Mouse (Mus musculus) neural tube, embryonic 15.5 days (tissue): Measurements from ENCODE around the gene Hepacam2. TPM values are rescaled to one million over a fixed set of nuclear protein-coding genes. Genes with fewer than 3 reads are reported as not detected.
"Not testable (repeated sequence)": the region's sequence is repeated elsewhere in the genome, so short reads cannot be mapped to it uniquely, and the experiment has no call there.

ENCODE experiments used
- ATAC-seq: fragments of 200-750 bp; cut with Nextera tagmentation; 2 replicates; pipeline ENCODE4 v1.8.0; 2017; ENCODE audit warnings: mild to moderate bottlenecking, moderate TSS enrichment, moderate library complexity; ENCODE audit not compliant: low FRiP score
- H3K27ac ChIP-seq: fragments of 300-500 bp; sonication (generic); replicated peaks from 2 replicates; pipeline ENCODE4 v1.5.1; 2015; ENCODE audit warnings: mild to moderate bottlenecking, inconsistent platforms
- H3K27me3 ChIP-seq: fragments of 300-500 bp; sonication (generic); replicated peaks from 2 replicates; pipeline ENCODE4 v1.6.1; 2015; ENCODE audit warnings: inconsistent platforms
- H3K36me3 ChIP-seq: fragments of 300-500 bp; sonication (generic); 2 replicates; pipeline ENCODE4 v1.6.1; 2015; ENCODE audit warnings: inconsistent platforms
- H3K4me1 ChIP-seq: fragments of 300-500 bp; sonication (generic); 2 replicates; pipeline ENCODE4 v1.6.1; 2015; ENCODE audit warnings: inconsistent platforms
- H3K4me2 ChIP-seq: fragments of 300-500 bp; sonication (generic); 2 replicates; pipeline ENCODE4 v1.6.1; 2015; ENCODE audit warnings: inconsistent platforms, mild to moderate bottlenecking, moderate library complexity
- H3K4me3 ChIP-seq: fragments of 300-500 bp; sonication (generic); replicated peaks from 2 replicates; pipeline ENCODE4 v1.5.1; 2015; ENCODE audit warnings: mild to moderate bottlenecking, inconsistent platforms
- H3K9ac ChIP-seq: fragments of 300-500 bp; sonication (generic); replicated peaks from 2 replicates; pipeline ENCODE4 v1.6.1; 2015; ENCODE audit warnings: mild to moderate bottlenecking, inconsistent platforms
- H3K9me3 ChIP-seq: fragments of 300-500 bp; sonication (generic); replicated peaks from 2 replicates; pipeline ENCODE4 v1.6.1; 2016; ENCODE audit warnings: inconsistent platforms
- WGBS: fragments of 180-500 bp; shearing (Covaris S2); methylation state at CpG from one replicate; pipeline ENCODE4 v1.1.7; 2015; ENCODE audit warnings: mixed read lengths; 5-methylcytosine and 5-hydroxymethylcytosine counted together
- polyA plus RNA-seq: library from polyadenylated mRNA; unstranded; fragments of >200 nt; fragmentation: Nextera tagmentation; extraction: Ambion mirVana; gene quantifications from 2 replicates; pipeline ENCODE4 v1.2.1, GENCODE M21; 2015

The Hepacam2 gene
- polyA plus RNA-seq, 1 experiment from 2014 or later = 1.00 TPM

DNA sequence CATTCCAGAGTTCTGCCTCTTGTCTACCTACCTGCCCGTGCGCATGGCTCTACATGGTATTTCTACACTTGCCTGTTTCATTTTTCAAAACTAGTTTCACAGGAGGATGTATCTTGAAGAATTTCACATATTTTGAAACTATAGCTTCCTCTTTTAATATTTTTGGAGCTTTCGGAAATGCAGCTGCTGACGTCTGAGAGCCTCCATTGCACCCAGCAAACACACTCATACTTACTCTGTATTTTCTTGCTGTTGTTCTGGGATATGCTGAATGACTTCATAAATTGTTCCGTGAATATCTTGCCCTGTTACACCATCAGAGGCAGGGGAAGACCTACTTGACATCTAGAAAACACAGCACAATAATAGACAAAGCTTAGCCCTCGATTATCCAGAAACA is 35.1 kb downstream of the Hepacam2 start:
- H3K27me3 ChIP-seq = no peaks in the 10 kb centered on the region
- H3K4me2 ChIP-seq = no peak overlapping the region
- no peak overlapping the region for H3K4me3 ChIP-seq
- no peaks in the 10 kb centered on the region for H3K36me3 ChIP-seq
- H3K4me1 ChIP-seq = no peaks in the 10 kb centered on the region
- 79% methylated on average over 6 of the region's 6 CpGs for WGBS
- no peak overlapping the region for H3K27ac ChIP-seq
- ATAC-seq = no peak
- H3K9ac ChIP-seq = no peak overlapping the region
- no peaks in the 10 kb centered on the region for H3K9me3 ChIP-seq

DNA sequence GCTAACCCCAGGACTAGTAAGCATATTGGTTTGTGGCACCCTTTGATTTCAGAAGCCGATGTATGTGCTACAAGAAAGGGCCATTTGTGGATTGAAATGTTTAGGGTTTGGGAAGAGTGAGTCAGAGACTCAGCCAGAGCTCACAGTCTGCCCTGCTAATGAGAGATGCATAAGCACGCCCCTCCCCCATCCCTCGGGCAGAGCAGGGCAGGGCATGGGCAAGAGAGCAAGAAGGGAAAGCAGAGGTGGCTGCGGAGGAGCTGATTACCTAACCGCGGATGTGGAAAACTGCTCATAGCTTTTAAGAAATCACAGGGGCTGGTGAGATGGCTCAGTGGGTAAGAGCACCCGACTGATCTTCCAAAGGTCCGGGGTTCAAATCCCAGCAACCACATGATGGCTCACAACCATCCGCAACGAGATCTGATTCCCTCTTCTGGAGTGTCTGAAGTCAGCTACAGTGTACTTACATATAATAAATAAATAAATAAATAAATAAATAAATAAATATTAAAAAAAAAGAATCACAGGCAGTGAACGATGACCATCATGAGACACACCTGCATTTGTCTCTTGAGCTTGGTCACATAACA is 42.1 kb downstream of the Hepacam2 start:
- Histone ChIP-seq H3K4me2 (no peak overlapping the region), H3K27ac (no peak overlapping the region), H3K36me3 (no peaks in the 10 kb centered on the region), H3K9ac (no peak overlapping the region), H3K4me1 (no peaks in the 10 kb centered on the region), H3K4me3 (no peak overlapping the region), H3K9me3 (no peaks in the 10 kb centered on the region), H3K27me3 (no peaks in the 10 kb centered on the region)
- no peak for ATAC-seq
- 73% methylated on average over 11 of the region's 11 CpGs for WGBS

DNA sequence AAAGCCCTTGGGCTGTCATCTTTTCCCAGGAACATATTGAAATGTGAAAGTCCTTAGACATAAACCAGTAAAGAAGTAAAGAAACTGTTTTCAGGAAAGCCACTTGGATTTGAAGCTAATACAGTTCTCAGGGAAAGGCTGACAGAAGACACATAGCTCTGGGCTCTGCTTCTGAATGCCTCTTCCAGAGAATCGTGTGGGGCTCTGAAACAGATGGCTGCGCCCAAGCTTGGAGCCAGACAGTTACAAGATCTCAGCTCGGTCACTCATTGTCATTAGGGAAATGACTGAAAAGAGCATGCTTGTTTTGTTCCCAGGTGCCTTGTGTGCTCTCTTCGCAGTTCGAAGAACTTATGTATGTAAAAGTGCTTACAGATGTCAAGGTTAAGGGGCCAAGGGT is 43.7 kb downstream of the Hepacam2 start:
- WGBS = 53% methylated on average over 5 of the region's 5 CpGs

DNA sequence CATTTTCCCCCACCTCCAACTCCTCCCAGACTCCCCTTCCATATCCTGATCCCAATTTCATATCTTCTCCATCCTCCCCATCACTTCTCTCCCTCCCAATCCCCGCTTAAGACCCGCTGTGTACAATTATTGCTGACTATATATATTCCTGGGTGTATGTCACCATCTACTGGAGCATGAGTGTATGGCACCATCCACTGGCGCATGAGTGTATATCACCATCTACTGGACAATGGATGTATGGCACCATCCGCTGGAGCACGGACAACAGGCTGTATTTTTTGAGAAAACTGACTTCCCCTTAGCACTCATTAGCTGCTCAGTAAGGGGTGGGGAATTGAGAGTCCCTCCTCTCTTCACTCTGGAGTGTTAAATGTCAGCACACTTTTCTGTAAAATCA is 50.7 kb downstream of the Hepacam2 start:
- no peaks in the 10 kb centered on the region for H3K9me3 ChIP-seq
- H3K36me3 ChIP-seq = no peaks in the 10 kb centered on the region
- no peaks in the 10 kb centered on the region for H3K27me3 ChIP-seq
- H3K4me2 ChIP-seq = no peak overlapping the region
- WGBS = 5% methylated on average over 5 of the region's 5 CpGs
- peak; percentile 70 for ATAC-seq
- no peak overlapping the region for H3K27ac ChIP-seq
- H3K4me3 ChIP-seq = no peak overlapping the region
- H3K9ac ChIP-seq = no peak overlapping the region
- no peaks in the 10 kb centered on the region for H3K4me1 ChIP-seq

More for the DNA sequence above, 43.7 kb downstream of the Hepacam2 start:
- Histone ChIP-seq H3K9me3 (no peaks in the 10 kb centered on the region), H3K4me1 (no peaks in the 10 kb centered on the region), H3K27ac (no peak overlapping the region), H3K36me3 (no peaks in the 10 kb centered on the region), H3K4me2 (no peak overlapping the region), H3K4me3 (no peak overlapping the region), H3K9ac (no peak overlapping the region), H3K27me3 (no peaks in the 10 kb centered on the region)
- no peak for ATAC-seq

DNA sequence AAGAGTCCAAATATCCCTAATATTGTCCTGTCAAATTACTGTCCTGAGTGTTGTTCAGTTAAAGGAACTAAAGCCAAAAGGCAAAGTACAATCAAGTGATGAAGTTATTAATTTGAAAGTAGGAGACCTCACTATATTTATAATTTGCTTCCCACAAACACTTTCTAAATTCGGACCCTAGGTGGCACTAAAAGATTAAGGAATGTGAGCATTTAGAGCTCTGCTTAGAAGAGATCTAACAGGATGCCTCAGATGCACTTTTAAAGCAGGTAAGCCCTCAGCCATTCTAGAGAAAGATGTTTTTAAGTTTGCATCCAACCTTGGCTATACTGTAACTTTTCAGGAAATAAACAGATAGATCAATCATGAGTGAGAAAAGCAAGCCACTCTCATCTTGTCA is 54.2 kb downstream of the Hepacam2 start:
- Histone ChIP-seq H3K4me3 (no peak overlapping the region), H3K9me3 (no peaks in the 10 kb centered on the region), H3K27ac (no peak overlapping the region), H3K27me3 (no peaks in the 10 kb centered on the region), H3K4me2 (no peak overlapping the region), H3K4me1 (no peaks in the 10 kb centered on the region), H3K36me3 (no peaks in the 10 kb centered on the region), H3K9ac (no peak overlapping the region)
- WGBS = 38% methylated on average over 1 of the region's 1 CpGs
- no peak for ATAC-seq

DNA sequence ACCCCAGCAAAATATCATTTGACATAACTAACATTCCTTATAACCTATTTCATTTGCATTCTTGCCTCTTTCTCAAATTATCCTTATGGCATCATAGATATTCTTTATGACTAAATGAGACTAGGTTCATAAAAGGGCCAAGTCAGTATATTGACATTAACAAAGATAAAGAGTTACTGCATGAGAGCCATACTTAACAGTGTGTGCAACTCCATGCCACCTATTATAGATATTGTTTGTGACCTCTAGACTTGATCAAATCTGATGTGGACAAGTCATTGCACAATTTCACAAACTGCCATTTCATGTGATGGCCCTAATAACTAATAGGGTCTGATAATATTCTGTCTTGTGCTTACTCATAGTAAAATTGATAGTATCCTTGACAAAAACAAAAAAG is 62.0 kb downstream of the Hepacam2 start:
- Histone ChIP-seq H3K4me1 (no peaks in the 10 kb centered on the region), H3K4me3 (no peak overlapping the region), H3K9me3 (no peaks in the 10 kb centered on the region), H3K4me2 (no peak overlapping the region), H3K36me3 (no peaks in the 10 kb centered on the region), H3K9ac (no peak overlapping the region), H3K27ac (no peak overlapping the region), H3K27me3 (no peaks in the 10 kb centered on the region)
- no peak for ATAC-seq

DNA sequence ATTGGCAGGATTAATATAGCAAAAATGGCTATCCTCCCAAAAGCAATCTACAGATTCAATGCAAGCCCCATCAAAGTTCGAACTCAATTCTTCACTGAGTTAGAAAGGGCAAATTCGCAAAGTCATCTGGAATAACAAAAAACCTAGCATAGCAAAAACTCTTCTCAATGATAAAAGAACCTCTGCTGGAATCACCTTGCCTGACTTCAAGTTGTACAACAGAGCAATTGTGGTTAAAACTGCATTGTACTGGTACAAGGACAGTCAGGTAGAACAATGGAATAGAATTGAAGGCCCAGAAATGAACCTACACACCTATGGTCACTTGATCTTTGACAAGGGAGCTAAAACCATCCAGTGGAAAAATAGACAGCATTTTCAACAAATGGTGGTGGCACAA is 67.1 kb downstream of the Hepacam2 start:
- not testable (repeated sequence) for H3K4me2 ChIP-seq, H3K27me3 ChIP-seq, H3K9ac ChIP-seq, H3K4me1 ChIP-seq, H3K27ac ChIP-seq, ATAC-seq, H3K4me3 ChIP-seq, H3K9me3 ChIP-seq, H3K36me3 ChIP-seq
- 87% methylated on average over 2 of the region's 2 CpGs for WGBS

DNA sequence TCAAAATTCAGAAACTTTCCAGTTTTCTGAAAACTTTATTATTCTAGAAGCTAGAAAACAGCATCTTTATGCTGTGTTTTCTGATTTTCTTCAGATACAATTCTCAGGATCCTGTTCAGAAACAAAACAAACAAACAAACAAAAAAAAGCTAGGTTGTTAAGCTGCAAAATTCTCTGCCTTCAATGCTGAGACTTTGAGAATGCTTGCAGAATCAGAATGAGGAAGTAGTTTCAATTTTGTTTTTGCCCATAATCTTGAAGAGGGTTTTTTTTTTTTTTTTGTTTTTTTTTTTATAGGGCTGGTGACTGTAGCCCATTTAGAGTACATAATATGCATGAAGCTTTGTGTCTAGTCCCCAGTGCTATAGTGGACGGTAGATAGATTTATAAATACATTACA is 71.1 kb downstream of the Hepacam2 start:
- Histone ChIP-seq H3K27ac (no peak overlapping the region), H3K36me3 (no peaks in the 10 kb centered on the region), H3K4me2 (no peak overlapping the region), H3K4me1 (no peaks in the 10 kb centered on the region), H3K4me3 (no peak overlapping the region), H3K9me3 (no peaks in the 10 kb centered on the region), H3K9ac (no peak overlapping the region), H3K27me3 (no peaks in the 10 kb centered on the region)
- no peak for ATAC-seq
- 89% methylated on average over 1 of the region's 1 CpGs for WGBS

DNA sequence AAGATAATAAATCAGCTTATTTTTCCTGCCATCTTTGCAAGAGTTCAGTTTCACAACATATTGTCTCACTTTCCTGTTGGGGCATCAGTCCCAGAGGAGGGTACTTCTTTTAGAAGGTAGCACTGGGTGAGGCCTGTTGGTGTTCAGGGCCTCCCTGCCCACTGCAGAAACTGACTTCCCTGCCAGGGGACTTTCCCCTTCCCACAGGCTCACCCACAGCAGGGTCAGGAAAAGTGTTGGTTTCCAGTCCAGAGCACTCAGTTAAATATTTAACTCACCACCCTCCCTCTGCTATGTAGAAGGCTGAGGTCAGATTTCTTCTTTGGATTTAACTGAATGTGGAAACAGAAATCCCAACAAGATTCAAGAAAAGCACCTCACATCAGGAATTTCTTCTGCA is 72.8 kb downstream of the Hepacam2 start:
- H3K27ac ChIP-seq, H3K27me3 ChIP-seq, H3K4me1 ChIP-seq, ATAC-seq, H3K9ac ChIP-seq, H3K4me3 ChIP-seq, H3K4me2 ChIP-seq, H3K36me3 ChIP-seq, H3K9me3 ChIP-seq: not testable (repeated sequence)

DNA sequence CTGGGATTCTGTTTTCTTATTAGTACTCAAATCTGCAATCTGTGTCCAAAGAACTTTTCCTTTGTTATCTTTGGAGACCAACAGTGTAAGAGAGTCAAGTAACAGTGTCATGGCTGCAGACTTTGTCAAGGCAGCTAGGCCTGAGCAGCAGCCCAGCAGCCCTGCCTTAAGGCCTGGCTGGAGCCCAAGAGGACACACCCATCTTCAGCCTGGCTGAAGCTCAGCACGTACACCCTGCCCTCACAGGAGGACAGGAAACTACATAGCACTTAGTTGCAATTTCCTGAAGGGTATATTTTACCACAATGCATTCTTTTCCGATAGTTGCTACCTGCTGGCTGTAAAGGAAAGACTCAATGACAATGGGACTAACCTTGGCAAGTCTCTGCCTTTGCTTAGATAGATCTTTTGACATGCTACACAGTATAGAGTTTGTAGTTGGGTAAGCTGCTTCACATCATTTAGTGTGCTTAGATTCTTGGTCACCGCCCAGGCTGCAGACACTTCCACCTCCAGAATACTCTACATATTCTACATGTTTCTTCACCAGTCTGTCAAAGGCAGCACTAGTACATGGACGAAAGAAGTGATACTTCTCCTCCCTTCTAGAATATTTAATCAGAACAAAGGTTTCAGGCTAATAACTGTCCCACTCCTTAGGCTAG is 73.4 kb downstream of the Hepacam2 start:
- H3K27me3 ChIP-seq, H3K36me3 ChIP-seq, H3K9ac ChIP-seq, H3K27ac ChIP-seq, H3K4me1 ChIP-seq, H3K4me2 ChIP-seq, ATAC-seq, H3K9me3 ChIP-seq, H3K4me3 ChIP-seq: not testable (repeated sequence)
- 33% methylated on average over 1 of the region's 4 CpGs for whole genome bisulfite sequencing
